Mouse (Mus musculus) G1E (cell line): ENCODE data around the gene Trak2. TPM values are rescaled to one million over a fixed set of nuclear protein-coding genes. Genes with fewer than 3 reads are reported as not detected.
"Not testable (repeated sequence)": the region's sequence is repeated elsewhere in the genome, so short reads cannot be mapped to it uniquely, and the experiment has no call there.

Experiments used
- ATAC-seq: 2 replicates; pipeline ENCODE4 v1.8.0; 2016; ENCODE audit warnings: mild to moderate bottlenecking; ENCODE audit not compliant: insufficient number of reproducible peaks, poor library complexity, low FRiP score, severe bottlenecking; ENCODE audit errors: extremely low read depth
- DNase-seq: peaks from one replicate; pipeline ENCODE4 v3.0.0; 2012; ENCODE audit warnings: low spot score
- H3K27me3 ChIP-seq: 2 replicates; pipeline ENCODE4 v1.6.1; 2012; ENCODE audit warnings: mild to moderate bottlenecking, low read length, inconsistent platforms; ENCODE audit not compliant: insufficient read depth
- H3K36me3 ChIP-seq: replicated peaks from 2 replicates; pipeline ENCODE3; 2012; ENCODE audit warnings: mild to moderate bottlenecking, inconsistent platforms
- H3K4me1 ChIP-seq: 2 replicates; pipeline ENCODE4 v1.6.1; 2012; ENCODE audit warnings: low read depth, low read length, inconsistent platforms, mixed read lengths; ENCODE audit not compliant: insufficient read depth
- H3K4me3 ChIP-seq: 2 replicates; pipeline ENCODE4 v1.5.1; 2012; ENCODE audit warnings: low read depth, mild to moderate bottlenecking, inconsistent platforms, low read length, moderate library complexity, mixed read lengths
- H3K9me3 ChIP-seq: replicated peaks from 2 replicates; pipeline ENCODE4 v1.6.1; 2012; ENCODE audit warnings: inconsistent platforms
- CTCF ChIP-seq: IDR thresholded peaks from 2 replicates; pipeline ENCODE4 v1.5.1; 2012; ENCODE audit warnings: low read depth, low read length, inconsistent platforms, mixed read lengths
- GATA1 ChIP-seq: IDR thresholded peaks from 2 replicates; pipeline ENCODE4 v1.6.1; 2012; ENCODE audit warnings: borderline replicate concordance, low read length, inconsistent platforms, mixed read lengths
- GATA2 ChIP-seq: IDR thresholded peaks from 2 replicates; pipeline ENCODE4 v1.6.1; 2012; ENCODE audit warnings: low read depth, low read length, inconsistent platforms, borderline replicate concordance
- POLR2AphosphoS5 ChIP-seq: IDR thresholded peaks from 2 replicates; pipeline ENCODE4 v1.6.1; 2012; ENCODE audit warnings: low read depth, low read length, inconsistent platforms; ENCODE audit not compliant: insufficient replicate concordance
- TAL1 ChIP-seq: conservative IDR thresholded peaks from 2 replicates; pipeline ENCODE4 v1.6.1; 2012; ENCODE audit warnings: low read depth, low read length, inconsistent platforms, mixed read lengths
- polyA plus RNA-seq: library from polyadenylated mRNA; stranded (reverse); fragments of >175 nt; gene quantifications from 2 replicates; pipeline ENCODE4 v1.2.3, GENCODE M21; 2012
- total RNA-seq, 2 experiments: library from RNA; stranded (forward) in 1 of 2; stranded (reverse) in 1 of 2; fragments of 200-1000 nt in 1 of 2; fragments of >200 nt in 1 of 2; fragmentation: Nextera tagmentation in 1 of 2; gene quantifications; 2 replicates each; pipeline ENCODE4 v1.2.3; 2014 to 2017

Trak2 gene
- total and polyA plus RNA-seq, 3 experiments, result 59.9 to 143 (median 110) TPM

DNA sequence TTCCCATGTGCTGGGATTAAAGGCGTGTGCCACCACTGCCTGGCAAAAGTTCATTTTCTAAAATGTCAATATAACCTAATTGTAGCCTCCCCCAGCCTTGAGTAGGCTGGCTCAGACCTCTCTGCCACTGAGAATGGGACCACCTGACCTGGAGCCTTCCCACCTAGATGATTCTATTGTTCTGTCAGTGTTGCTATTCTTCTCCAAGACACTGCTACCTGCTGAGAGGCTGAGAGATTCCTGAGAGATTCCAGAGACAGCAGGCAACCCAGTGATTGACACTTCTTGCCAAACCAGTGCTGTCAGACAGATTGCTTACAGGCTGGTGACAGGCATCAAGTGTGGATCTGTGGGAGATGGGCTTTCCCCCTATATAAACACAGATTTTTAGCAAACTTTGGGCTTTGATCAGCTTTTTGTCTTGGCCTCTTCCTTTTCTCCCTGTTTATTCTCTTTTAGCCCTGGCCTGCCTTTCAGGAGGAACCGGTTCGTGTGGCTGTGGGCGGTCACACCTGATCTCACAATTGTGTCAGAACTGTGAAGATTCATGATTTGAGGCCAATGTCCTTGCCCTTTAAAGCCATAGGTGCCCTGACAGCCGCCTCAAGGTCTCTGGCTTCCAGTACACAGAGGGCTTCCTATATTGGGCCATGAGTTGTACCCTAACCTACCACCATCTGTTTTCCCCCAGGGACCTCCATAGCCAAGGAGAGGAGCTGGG, 83.2 kb downstream of the Trak2 start:
- DNase-seq, result no peak
- no peak for TF ChIP-seq TAL1
- TF ChIP-seq CTCF, result no peak
- no peak for TF ChIP-seq GATA2
- no peak for TF ChIP-seq GATA1
- TF ChIP-seq POLR2AphosphoS5, result no peak
- peaks cover 8% of the 10 kb centered on the region; the same call in 1 of the 2 replicates for H3K27me3 ChIP-seq

GRCm38 (mm10) chr1:58885646-58886045, 87.6 kb downstream of the Trak2 start:
- H3K27me3 ChIP-seq, result peaks cover 8% of the 10 kb centered on the region; the same call in 1 of the 2 replicates
- no peaks in the 10 kb centered on the region for H3K4me1 ChIP-seq
- no peak for TF ChIP-seq GATA2
- TF ChIP-seq TAL1, result no peak
- TF ChIP-seq POLR2AphosphoS5, result no peak
- TF ChIP-seq CTCF, result no peak
- TF ChIP-seq GATA1, result no peak
- DNase-seq, result no peak
- H3K9me3 ChIP-seq, result no peaks in the 10 kb centered on the region
- no peak for ATAC-seq
- H3K36me3 ChIP-seq, result no peaks in the 10 kb centered on the region
- H3K4me3 ChIP-seq, result no peak overlapping the region

More for the DNA sequence above, 83.2 kb downstream of the Trak2 start:
- H3K9me3 ChIP-seq, result no peaks in the 10 kb centered on the region
- H3K36me3 ChIP-seq, result no peaks in the 10 kb centered on the region
- no peak overlapping the region for H3K4me3 ChIP-seq
- no peaks in the 10 kb centered on the region for H3K4me1 ChIP-seq
- no peak for ATAC-seq

- DNase-seq, H3K9me3 ChIP-seq, H3K4me1 ChIP-seq, H3K27me3 ChIP-seq, ATAC-seq, H3K36me3 ChIP-seq, H3K4me3 ChIP-seq: not testable (repeated sequence)
These were observed 90.0 kb downstream of the Trak2 start for GRCm38 (mm10) chr1:58883279-58883678.

- not testable (repeated sequence) for H3K4me3 ChIP-seq, H3K36me3 ChIP-seq, ATAC-seq, H3K4me1 ChIP-seq, DNase-seq, H3K9me3 ChIP-seq
- H3K27me3 ChIP-seq, result peaks cover 11% of the 10 kb centered on the region
These were observed 93.9 kb downstream of the Trak2 start for GRCm38 (mm10) chr1:58879291-58879690.

GRCm38 (mm10) chr1:58876500-58876899, 96.7 kb downstream of the Trak2 start:
- peaks cover 16% of the 10 kb centered on the region for H3K27me3 ChIP-seq
- not testable (repeated sequence) for H3K36me3 ChIP-seq, H3K4me1 ChIP-seq, H3K4me3 ChIP-seq, DNase-seq, H3K9me3 ChIP-seq
- ATAC-seq, result peak; percentile 15; the same call in 1 of the 2 replicates

DNA sequence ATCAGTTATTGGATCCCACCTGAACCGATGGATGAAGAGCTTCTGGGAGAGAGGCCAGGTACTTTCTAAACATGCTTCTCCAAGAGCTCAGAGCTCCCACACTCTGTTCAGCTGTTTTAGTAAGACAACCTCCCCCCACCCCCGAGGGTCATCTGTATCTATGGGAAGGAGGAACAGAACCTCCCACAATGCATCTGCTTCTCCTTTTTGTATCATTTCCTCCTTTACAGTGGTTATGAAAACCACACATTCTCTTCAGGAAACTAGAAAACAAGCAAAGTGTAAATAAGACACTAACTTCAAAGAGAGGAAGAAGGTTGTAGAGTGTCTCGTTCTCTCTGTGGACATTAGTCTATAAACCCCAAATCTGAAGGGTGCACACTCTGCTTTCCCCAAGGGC, 112.6 kb downstream of the Trak2 start:
- H3K4me3 ChIP-seq, H3K9me3 ChIP-seq, DNase-seq, H3K36me3 ChIP-seq, H3K4me1 ChIP-seq, ATAC-seq, H3K27me3 ChIP-seq: not testable (repeated sequence)

DNA sequence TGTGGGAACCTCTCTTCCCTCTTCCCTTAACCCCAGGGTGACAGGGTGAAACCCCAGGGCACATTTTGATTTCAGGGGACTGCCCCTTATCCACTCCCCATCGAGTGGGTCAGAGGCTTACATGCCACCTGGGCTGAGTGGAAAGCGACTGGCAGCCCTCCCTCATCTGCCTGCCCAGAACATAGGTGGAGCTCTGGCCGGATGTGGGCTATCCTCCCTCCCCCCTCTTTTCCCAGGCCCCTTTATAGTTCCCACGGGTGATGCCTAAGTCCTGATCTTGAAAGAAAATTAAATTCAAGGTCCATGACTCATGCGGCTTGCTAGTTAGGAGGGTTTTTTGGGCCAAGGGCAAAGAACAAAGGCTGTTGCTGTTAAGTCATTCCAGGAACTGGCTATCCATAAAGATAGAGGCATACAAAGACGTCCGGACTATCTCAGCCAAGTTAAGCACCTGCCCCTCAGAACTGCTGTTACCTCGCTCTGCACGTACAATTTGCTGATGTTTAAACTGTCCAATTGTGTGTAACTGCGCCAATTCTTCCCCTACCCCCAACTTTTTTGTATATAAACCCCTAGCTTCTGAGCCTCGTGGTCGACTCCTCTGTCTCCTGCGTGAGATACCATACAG, 113.4 kb downstream of the Trak2 start:
- H3K4me1 ChIP-seq, H3K27me3 ChIP-seq, DNase-seq, ATAC-seq, H3K4me3 ChIP-seq, H3K9me3 ChIP-seq, H3K36me3 ChIP-seq: not testable (repeated sequence)

- H3K9me3 ChIP-seq, H3K4me1 ChIP-seq, ATAC-seq, H3K27me3 ChIP-seq, H3K36me3 ChIP-seq, DNase-seq, H3K4me3 ChIP-seq: not testable (repeated sequence)
These were observed 114.1 kb downstream of the Trak2 start for GRCm38 (mm10) chr1:58859131-58859530.

GRCm38 (mm10) chr1:58856811-58857210, 116.4 kb downstream of the Trak2 start:
- not testable (repeated sequence) for H3K4me1 ChIP-seq, H3K9me3 ChIP-seq, H3K4me3 ChIP-seq, H3K36me3 ChIP-seq, DNase-seq, ATAC-seq
- H3K27me3 ChIP-seq, result peaks cover 20% of the 10 kb centered on the region
